Mouse (Mus musculus): ENCODE data around the gene Fndc3a.

Fndc3a gene

DNA sequence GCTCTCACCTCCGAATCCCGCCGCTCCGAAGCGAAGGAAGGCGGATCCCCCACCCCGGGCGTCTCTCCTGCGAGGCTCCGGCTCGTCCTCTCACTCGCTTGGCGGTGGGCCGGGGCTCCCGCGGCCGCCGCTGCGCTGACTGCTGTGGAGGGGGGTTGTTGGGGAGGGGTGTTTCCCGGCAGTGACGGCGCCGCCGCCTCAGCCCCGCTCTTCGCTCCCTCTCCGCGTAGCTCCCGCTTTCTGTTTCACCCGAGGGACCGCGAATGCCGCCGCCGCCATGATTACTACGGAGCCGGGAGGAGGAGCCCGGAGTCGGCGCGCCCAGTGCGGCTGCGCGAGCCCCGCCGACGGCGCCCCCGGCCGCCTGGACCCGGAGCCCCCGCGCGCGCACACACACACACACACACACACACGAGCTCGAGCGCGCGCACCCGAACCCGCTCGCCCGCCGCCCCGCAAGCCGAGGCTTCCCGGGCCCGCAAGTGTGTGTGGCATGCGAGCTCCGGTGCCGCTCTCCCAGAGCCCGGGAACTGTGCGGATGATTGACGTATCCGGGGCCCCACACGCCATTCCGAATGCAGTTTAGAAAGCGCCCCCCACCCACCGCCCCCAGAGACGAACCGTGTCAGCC lies at the start of gene Fndc3a:
Gene Fndc3a (minus strand): TSS at position 294 of the 631 bp plus-strand sequence.
- DNase-seq (ENCODE audit: low read depth) = peak; percentile 91

DNA sequence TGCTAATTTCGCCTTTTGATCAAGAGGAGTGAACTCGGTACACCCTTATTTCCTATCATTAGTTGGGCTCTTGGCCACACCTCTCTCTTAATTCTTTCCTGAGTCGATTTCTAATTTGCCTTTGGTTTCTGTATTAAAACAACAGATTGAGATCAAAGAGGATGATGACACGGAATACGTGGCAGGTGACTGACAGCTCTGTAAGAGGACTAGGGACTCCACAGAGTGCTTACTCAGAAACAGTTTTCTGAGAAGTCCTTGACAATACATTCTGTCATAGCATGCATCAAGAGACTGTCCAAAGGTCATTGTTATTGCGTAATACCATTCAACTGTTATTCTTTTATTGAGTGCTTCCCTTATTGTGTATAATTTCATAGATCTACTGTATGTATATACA lies 43.1 kb upstream of the Fndc3a start:
- DNase-seq (ENCODE audit: low read depth) = no peak

DNA sequence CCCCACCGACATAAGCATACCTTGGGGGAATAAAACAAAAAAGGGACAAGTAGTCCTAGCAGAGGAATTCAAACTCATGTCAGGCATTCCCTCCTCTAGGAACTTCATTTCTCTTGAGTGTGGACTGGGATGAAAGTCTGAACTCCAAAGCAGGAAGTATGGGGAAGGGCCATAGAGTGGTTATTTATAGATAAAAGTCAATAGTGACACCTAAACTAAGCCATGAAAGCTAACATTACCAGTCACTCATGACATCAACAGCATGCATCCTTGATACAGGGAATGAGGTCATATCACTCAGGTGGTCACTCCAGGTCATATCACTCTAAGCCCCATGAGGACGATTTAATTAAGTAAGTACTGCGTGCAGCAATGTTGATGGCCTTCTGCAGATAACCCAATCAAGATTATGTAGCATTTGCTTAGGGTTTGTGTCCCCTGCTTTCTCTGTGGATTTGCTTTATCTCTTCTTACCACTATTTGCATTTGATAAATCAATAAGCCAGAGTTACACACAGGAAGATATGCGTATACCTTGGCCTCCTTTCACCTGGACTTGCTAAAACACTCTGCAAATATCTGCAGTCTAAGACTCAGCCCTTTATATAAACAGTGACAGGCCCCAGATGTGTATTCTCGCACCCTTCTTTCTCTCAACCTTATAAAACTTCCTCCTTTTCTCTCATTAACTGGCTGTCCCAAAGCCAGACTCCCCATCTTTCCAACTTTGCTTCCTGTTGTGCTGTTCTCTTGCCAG lies 40.8 kb upstream of the Fndc3a start:
- no peak for DNase-seq (ENCODE audit: low read depth)

DNA sequence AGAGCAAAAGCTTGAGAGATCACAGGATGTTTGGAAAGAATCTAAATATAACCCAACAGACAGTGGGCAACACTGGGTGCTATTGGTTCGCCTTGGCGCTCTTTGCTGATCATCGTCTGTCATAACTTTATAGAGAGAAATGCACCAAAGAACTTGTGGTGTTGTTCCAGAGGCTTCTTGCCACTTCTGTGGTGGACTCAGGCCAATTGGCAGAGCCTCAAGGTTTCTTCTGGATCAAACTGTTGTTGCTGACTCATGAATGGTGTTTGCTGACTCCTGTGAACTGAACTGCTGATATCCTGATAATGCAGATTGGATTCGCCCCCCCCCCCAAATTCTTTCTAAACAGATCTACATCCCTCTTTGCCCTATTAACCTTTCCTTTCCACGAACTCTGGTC lies 38.5 kb upstream of the Fndc3a start:
- no peak for DNase-seq (ENCODE audit: low read depth)

DNA sequence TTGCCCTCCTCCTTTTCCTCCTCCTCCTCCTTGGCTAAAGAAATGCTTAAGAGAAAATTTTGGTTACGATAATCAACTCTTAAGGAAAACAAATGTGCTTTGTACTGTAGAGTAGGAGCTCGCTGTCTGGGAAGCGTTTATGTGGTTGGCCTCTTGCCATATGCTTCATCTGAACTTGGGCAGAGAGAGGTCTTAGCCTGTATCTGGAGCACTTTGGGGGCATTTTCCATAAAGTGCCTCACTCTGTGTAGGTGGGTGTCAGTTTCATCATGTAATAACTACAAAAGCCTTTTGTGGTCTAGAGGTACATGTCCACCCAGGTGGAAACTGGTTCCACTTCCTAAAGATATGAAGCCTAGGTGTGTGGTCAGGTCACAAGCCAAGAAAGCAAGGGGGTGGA lies 31.9 kb upstream of the Fndc3a start:
- no peak for DNase-seq (ENCODE audit: low read depth)

DNA sequence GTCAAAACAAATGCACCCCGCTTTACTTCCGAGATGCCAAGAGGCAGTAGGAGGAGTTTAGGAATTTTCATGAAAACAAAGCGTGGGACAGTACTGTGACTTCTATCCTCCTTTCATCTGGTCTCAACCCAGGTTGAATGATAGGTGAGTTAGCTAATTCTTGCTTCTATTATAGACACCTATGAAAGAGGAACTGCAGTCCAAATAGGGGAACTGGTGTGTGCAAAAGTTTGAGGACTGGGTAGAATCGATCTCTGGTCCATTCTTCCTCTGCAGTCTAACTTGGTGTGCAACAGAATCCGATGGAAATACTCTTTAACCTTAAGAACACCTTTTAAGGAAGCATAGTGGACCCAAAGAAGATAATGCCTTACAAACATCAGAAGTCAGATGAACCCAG lies 30.5 kb upstream of the Fndc3a start:
- no peak for DNase-seq (ENCODE audit: low read depth)

DNA sequence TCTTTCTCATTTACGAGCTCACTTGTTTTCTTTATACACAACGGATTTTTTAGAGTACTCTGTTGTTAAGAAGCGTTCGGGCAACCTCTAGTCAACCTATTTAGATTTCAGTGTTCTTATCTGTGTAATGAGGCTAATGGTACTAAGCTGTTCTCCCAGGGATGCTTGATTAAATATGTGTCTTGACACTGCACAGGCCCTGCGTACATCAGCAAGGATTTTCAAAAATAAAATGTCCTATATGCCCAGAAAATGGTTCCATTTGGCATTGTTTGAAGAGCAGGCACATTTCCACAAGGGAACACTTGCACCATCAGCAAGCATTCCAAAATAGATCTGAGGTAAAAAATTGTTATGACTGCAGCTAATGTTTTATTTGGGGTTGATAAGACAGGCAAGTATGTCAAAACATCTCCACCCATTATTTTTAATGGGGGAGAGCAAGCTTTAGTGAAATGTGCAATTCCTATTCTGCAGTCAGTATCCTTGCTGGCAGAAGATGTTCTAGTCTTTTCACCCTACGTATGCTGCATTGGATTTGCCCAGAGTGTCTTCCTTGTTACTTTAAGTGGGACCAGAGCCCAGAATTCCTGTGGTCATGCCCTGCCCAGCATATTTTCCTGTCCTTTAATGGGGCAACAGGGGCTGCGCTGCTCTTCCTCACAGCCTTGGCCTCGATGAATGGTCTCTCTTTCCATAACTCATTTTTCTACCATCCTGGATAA lies 29.8 kb upstream of the Fndc3a start:
- no peak for DNase-seq (ENCODE audit: low read depth)

- DNase-seq (ENCODE audit: low read depth) = no peak
Observed at GRCm38 (mm10) chr14:72738776-72739175, 29.0 kb upstream of the Fndc3a start.

- DNase-seq (ENCODE audit: low read depth) = no peak
Observed at GRCm38 (mm10) chr14:72738217-72738616, 28.4 kb upstream of the Fndc3a start.

DNA sequence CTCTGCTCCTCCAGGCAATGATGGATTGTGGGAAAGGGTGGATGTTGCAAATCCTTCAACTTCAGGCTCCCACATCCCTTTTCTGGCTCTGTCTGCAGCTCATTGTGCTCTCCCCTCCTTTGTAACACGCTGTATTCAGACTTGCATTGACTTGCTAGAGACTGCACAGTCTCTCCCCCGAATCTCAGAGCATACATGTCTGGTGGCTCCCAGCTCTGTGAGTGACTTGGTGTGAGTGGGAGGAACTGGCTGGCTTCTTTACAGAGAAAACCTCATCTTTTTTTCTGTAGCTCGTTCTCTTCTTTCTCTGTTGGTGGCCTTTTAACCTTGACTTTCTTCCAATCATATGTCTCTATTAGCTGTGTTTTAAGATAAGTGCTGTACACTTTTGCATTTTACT lies 16.1 kb upstream of the Fndc3a start:
- no peak for DNase-seq (ENCODE audit: low read depth)

- DNase-seq (ENCODE audit: low read depth) = no peak
Observed at GRCm38 (mm10) chr14:72722274-72723053, 12.7 kb upstream of the Fndc3a start.

- no peak for DNase-seq (ENCODE audit: low read depth)
Observed at GRCm38 (mm10) chr14:72716175-72716574, 6.4 kb upstream of the Fndc3a start.

GRCm38 (mm10) chr14:72711130-72711529 lies 1.3 kb upstream of the Fndc3a start:
- no peak for DNase-seq (ENCODE audit: low read depth)

DNA sequence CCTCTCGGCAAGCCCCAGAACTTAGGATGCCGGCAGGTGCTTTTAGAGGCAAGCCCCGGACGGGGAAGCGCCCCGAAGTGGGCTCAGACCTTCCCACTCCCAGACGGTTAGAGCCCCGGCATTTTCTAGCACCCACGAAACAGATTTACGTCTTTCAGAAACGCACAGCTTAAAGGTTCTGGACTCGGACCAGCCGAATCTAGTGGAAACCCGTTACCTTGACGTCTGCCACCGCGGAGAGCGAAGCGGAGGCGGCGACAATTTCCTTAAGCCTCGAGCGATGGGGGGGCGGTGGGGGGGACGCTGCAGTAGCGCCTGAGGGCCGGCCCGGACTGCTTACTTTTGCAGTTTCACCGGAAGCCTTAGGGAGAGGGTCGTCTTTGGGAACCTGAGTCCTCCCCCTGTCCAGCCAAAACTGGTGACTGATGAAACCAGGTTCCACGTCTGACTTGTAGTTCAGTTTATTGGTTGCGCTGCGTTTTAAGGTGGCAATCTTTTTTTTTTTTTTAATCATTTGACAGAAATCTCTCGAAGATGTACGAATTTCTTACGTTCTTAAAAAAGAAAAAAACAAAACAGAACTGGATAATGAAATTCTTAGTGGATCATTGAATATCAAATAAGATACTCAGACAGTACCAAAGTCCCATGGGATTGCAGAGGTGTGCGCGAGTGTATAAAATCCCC lies 681 bp upstream of the Fndc3a start:
- DNase-seq (ENCODE audit: low read depth) = peak; percentile 76

DNA sequence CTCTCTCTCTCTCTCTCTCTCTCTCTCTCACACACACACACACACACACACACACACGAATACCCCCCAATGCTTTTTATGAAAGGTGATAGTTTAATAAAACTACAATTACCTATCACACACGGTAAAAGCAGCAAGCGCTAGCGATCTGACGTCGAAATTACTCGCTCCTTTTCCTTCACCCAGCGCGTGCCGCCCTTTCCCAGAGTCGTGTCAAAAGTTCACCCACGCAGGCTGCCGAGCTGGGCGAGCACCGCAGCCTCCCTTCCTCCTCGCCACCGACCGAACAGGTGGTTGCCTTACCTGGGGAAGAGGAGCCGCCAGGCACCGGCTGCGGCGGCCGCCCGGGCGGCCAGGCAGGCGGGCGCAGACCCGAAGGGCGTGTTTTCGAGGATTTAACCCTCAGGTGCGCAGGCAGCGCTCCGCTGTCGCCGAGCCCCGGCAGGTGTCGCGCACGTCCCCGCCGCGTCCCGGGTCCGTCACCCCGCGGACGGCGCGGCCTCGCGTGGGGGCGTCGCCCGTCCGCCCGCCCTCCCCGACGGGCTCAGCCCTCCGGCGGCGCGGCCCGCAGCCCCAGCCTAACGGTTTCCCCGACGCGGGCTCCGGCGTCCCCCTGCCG lies 603 bp downstream of the Fndc3a start:
- peak; percentile 82 for DNase-seq (ENCODE audit: low read depth)

DNA sequence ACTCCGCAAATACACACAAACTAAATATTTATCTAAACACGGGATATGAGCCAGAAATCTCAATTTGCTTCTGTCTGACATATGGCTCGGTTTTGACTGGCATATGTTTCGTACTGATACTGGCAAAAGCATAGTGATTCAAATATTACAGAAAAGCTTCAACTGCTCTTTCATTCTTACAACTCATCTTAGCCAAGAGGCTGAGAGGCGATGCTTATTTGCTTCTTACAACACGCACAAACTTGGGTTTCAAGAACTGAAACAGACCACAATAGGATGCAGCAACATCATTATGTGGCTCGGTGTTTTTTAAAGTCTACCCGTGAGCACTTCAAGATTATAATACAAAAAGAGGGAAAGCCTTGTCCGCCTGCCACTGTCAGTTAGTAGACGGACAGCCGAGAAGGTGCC lies 1.2 kb downstream of the Fndc3a start:
- DNase-seq (ENCODE audit: low read depth) = peak; percentile 55

GRCm38 (mm10) chr14:72700056-72700455 lies 9.7 kb downstream of the Fndc3a start:
- no peak for DNase-seq (ENCODE audit: low read depth)

DNA sequence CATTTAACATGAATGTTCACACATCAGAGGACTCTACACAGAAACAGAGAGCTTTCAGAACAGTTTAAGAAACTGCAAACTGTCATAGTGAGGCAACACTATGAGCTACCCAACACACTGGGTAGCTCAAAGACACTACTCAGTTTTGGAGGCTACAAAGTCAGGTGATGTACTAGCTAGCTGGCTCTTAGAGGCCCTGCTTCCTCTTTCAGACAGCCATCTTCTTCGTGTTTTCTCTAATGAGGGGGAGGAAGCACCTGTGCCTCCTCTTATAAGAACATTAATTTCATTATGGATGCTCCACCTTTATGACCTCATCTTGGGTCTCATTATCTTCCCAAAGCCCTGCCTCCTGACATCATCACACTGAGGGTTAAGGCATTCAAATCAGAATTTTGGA lies 18.4 kb downstream of the Fndc3a start:
- DNase-seq (ENCODE audit: low read depth) = no peak

GRCm38 (mm10) chr14:72689525-72689924 lies 20.3 kb downstream of the Fndc3a start:
- DNase-seq (ENCODE audit: low read depth) = no peak

DNA sequence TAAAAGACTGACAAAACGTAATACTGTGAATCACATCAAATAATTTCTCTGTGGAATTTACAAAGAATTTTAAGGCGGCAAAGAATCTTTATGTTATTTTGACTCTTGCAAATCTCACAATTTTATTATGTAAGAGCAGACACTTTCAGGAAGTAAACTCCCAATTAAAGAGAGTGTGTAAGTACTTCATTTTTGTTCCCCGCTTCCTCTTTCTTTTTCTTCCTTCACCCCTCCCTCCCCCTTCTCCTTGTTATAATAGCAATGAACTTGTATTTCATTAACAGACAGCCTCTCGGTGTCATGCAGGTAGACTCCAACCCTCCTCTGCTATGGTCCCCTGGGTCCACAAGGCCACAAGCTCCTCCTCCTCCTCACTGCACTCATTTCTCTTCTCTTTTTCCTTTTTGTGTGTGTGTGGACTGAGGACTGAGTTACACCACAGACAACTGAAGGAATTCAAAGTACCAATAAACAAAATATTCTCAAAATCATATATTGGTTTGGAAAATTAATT lies 24.9 kb downstream of the Fndc3a start:
- no peak for DNase-seq (ENCODE audit: low read depth)

GRCm38 (mm10) chr14:72677247-72677646 lies 32.6 kb downstream of the Fndc3a start:
- DNase-seq (ENCODE audit: low read depth) = no peak
